Mouse (Mus musculus) forebrain, embryonic 15.5 days (tissue): Measurements from ENCODE around the gene Tspan1. TPM values are rescaled to one million over a fixed set of nuclear protein-coding genes. Genes with fewer than 3 reads are reported as not detected.
A peak's percentile ranks its signal among the peaks of the same experiment; 100 is the strongest.

Experiments
- ATAC-seq: fragments of 200-750 bp; cut with Nextera tagmentation; replicated peaks from 2 replicates; pipeline ENCODE4 v1.8.0; 2017; ENCODE audit warnings: mild to moderate bottlenecking, moderate TSS enrichment, moderate library complexity
- H3K27ac ChIP-seq: fragments of 300-500 bp; sonication (generic); replicated peaks from 2 replicates; pipeline ENCODE4 v1.5.1; 2015; ENCODE audit warnings: mild to moderate bottlenecking, inconsistent platforms
- H3K27me3 ChIP-seq: fragments of 300-500 bp; sonication (generic); 2 replicates; pipeline ENCODE4 v1.6.1; 2015; ENCODE audit warnings: inconsistent platforms
- H3K36me3 ChIP-seq: fragments of 300-500 bp; sonication (generic); 2 replicates; pipeline ENCODE4 v1.6.1; 2015; ENCODE audit warnings: mild to moderate bottlenecking, inconsistent platforms
- H3K4me1 ChIP-seq: fragments of 300-500 bp; sonication (generic); 2 replicates; pipeline ENCODE4 v1.6.1; 2015; ENCODE audit warnings: inconsistent platforms
- H3K4me2 ChIP-seq: fragments of 300-500 bp; sonication (generic); replicated peaks from 2 replicates; pipeline ENCODE4 v1.6.1; 2015; ENCODE audit warnings: mild to moderate bottlenecking, inconsistent platforms
- H3K4me3 ChIP-seq: fragments of 300-500 bp; sonication (generic); 2 replicates; pipeline ENCODE4 v1.5.1; 2015; ENCODE audit warnings: mild to moderate bottlenecking, inconsistent platforms
- H3K9ac ChIP-seq: fragments of 300-500 bp; sonication (generic); replicated peaks from 2 replicates; pipeline ENCODE4 v1.6.1; 2015; ENCODE audit warnings: mild to moderate bottlenecking, inconsistent platforms
- H3K9me3 ChIP-seq: fragments of 300-500 bp; sonication (generic); 2 replicates; pipeline ENCODE4 v1.6.1; 2016; ENCODE audit warnings: inconsistent platforms
- WGBS: fragments of 180-500 bp; shearing (Covaris S2); methylation state at CpG from one replicate; pipeline ENCODE4 v1.1.7; 2015; ENCODE audit warnings: mixed read lengths; 5-methylcytosine and 5-hydroxymethylcytosine counted together
- polyA plus RNA-seq: library from polyadenylated mRNA; unstranded; fragments of >200 nt; fragmentation: Nextera tagmentation; extraction: Ambion mirVana; gene quantifications from 2 replicates; pipeline ENCODE4 v1.2.1, GENCODE M21; 2015

Gene Tspan1
- polyA plus RNA-seq, 1 experiment from 2014 or later, result 0.28 TPM

GRCm38 (mm10) chr4:116141736-116142135 lies 25.7 kb downstream of the Tspan1 start:
- WGBS, result 84% methylated on average over 1 of the region's 1 CpGs
- Histone ChIP-seq H3K27me3 (no peaks in the 10 kb centered on the region), H3K36me3 (no peaks in the 10 kb centered on the region), H3K4me1 (peaks cover 18% of the 10 kb centered on the region), H3K4me3 (no peak overlapping the region), H3K9me3 (no peaks in the 10 kb centered on the region), H3K9ac (no peak overlapping the region), H3K4me2 (no peak overlapping the region), H3K27ac (no peak overlapping the region)
- ATAC-seq, result no peak

- Histone ChIP-seq H3K9ac (no peak overlapping the region), H3K4me3 (no peak overlapping the region), H3K4me1 (peaks cover 18% of the 10 kb centered on the region), H3K36me3 (no peaks in the 10 kb centered on the region), H3K27ac (no peak overlapping the region), H3K9me3 (no peaks in the 10 kb centered on the region), H3K4me2 (no peak overlapping the region), H3K27me3 (no peaks in the 10 kb centered on the region)
- 85% methylated on average over 7 of the region's 7 CpGs for WGBS
- ATAC-seq, result no peak
Measured at GRCm38 (mm10) chr4:116140801-116141574, 26.4 kb downstream of the Tspan1 start.

DNA sequence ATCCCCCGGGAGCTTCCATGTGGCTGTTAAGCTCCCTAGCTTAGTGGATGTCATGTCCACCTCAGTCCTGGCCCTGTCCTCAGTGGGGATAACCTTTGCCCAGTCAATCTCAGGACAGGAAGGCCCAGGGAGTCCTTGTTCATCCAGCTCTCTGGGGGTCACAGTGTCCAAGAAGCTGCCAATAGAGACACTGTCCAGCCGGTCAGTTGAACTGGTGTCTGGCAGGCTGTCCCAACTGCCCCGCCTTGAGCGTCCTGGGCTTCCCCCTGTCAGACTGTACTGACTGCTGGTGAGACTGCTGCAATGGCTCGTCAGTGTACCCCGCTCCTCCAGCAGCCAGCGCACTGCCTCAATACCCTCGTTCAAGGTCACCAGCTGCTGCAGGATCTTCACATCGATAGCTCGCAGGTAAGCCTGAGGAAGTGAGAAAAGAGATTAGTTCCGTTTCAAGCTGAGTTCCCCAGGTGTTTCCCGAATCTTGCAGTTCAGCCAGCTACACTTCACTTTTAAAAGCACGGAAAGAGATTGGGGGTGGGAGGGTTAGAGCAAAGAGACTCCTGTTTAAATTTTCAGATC lies 29.9 kb downstream of the Tspan1 start:
- H3K4me2 ChIP-seq, result no peak overlapping the region
- 55% methylated on average over 13 of the region's 13 CpGs for WGBS
- H3K4me1 ChIP-seq, result no peaks in the 10 kb centered on the region
- no peak overlapping the region for H3K9ac ChIP-seq
- no peaks in the 10 kb centered on the region for H3K9me3 ChIP-seq
- H3K27ac ChIP-seq, result no peak overlapping the region
- H3K36me3 ChIP-seq, result no peaks in the 10 kb centered on the region
- no peak overlapping the region for H3K4me3 ChIP-seq
- ATAC-seq, result no peak
- H3K27me3 ChIP-seq, result no peaks in the 10 kb centered on the region

DNA sequence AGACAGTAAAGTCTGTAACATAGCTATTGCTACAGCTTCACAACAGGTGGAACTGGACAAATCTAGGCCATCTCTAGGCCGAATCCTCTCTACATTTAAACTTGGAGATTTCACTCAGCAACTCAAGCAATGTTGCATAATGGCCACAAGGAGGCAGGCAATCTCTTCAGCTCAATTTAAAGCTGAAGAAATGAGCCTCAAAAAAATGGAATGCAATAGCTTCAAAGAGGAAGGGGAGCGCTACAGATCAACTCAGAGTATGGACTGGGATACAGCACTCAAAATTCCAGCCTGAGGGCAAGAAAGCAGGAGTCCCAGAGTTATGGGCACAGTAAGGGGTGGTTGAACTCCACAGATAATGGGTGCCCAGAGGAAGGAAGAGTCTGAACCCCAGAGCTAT lies 32.4 kb downstream of the Tspan1 start:
- no peak overlapping the region for H3K27ac ChIP-seq
- H3K36me3 ChIP-seq, result no peaks in the 10 kb centered on the region
- no peaks in the 10 kb centered on the region for H3K27me3 ChIP-seq
- ATAC-seq, result 0 out of 2 replicates have a peak, but pooled peaks have one; percentile 41
- H3K4me1 ChIP-seq, result no peaks in the 10 kb centered on the region
- H3K4me2 ChIP-seq, result no peak overlapping the region
- WGBS, result 32% methylated on average over 2 of the region's 2 CpGs
- H3K9ac ChIP-seq, result no peak overlapping the region
- H3K9me3 ChIP-seq, result no peaks in the 10 kb centered on the region
- H3K4me3 ChIP-seq, result no peak overlapping the region

- ATAC-seq, result no peak
- Histone ChIP-seq H3K9ac (no peak overlapping the region), H3K4me2 (no peak overlapping the region)
Measured at GRCm38 (mm10) chr4:116133126-116133525, 34.3 kb downstream of the Tspan1 start.

DNA sequence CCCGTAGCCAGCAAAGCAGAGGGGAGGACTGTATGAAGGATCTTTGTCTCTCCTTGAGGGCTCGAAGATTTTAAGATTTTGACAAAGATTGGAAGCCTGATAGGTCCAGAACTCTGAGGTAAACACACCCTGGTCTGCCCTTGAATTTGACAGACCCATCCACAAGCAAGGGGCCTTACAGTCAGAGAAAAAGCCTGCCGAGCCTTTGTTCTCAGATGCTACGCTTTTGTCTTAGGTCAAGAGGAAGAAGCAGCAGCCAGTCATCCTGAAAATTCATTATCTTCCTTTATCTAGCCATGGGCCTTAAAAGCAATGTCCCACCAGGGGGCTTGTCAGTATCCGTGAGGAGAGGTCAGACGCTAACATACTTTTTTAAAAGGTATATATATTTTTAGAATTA lies 39.4 kb downstream of the Tspan1 start:
- H3K27me3 ChIP-seq, result no peaks in the 10 kb centered on the region
- WGBS, result 75% methylated on average over 6 of the region's 6 CpGs
- no peaks in the 10 kb centered on the region for H3K9me3 ChIP-seq
- H3K4me1 ChIP-seq, result peaks cover 17% of the 10 kb centered on the region
- no peak overlapping the region for H3K4me2 ChIP-seq
- ATAC-seq, result no peak
- H3K27ac ChIP-seq, result no peak overlapping the region
- no peak overlapping the region for H3K4me3 ChIP-seq
- H3K9ac ChIP-seq, result no peak overlapping the region
- H3K36me3 ChIP-seq, result no peaks in the 10 kb centered on the region

More at GRCm38 (mm10) chr4:116133126-116133525, 34.3 kb downstream of the Tspan1 start:
- Histone ChIP-seq H3K9me3 (no peaks in the 10 kb centered on the region), H3K36me3 (no peaks in the 10 kb centered on the region), H3K4me1 (no peaks in the 10 kb centered on the region), H3K27ac (no peak overlapping the region), H3K4me3 (no peak overlapping the region), H3K27me3 (no peaks in the 10 kb centered on the region)
- 93% methylated on average over 4 of the region's 4 CpGs for WGBS

GRCm38 (mm10) chr4:116125803-116126386 lies 41.5 kb downstream of the Tspan1 start:
- Histone ChIP-seq H3K27me3 (no peaks in the 10 kb centered on the region), H3K9ac (no peak overlapping the region), H3K9me3 (no peaks in the 10 kb centered on the region), H3K4me2 (no peak overlapping the region), H3K4me3 (no peak overlapping the region), H3K36me3 (no peaks in the 10 kb centered on the region), H3K27ac (no peak overlapping the region), H3K4me1 (peaks cover 24% of the 10 kb centered on the region)
- no peak for ATAC-seq
- WGBS, result 95% methylated on average over 4 of the region's 4 CpGs

- Histone ChIP-seq H3K4me3 (peak within 1 kb of the TSS; percentile 71), H3K4me1 (peaks cover 24% of the 10 kb centered on the region), H3K36me3 (0 out of 2 replicates have a peak, but pooled peaks cover under 1% of the 10 kb centered on the region), H3K4me2 (peak within 1 kb of the TSS; percentile 59), H3K9me3 (no peaks in the 10 kb centered on the region), H3K27me3 (no peaks in the 10 kb centered on the region), H3K27ac (peak within 1 kb of the TSS; percentile 76), H3K9ac (peak within 1 kb of the TSS; percentile 60)
- WGBS, result 2% methylated on average over 24 of the region's 24 CpGs
- ATAC-seq, result peak; percentile 98
Measured at GRCm38 (mm10) chr4:116123602-116124519, 43.5 kb downstream of the Tspan1 start, which contains the start of the genes Rad54l and Pomgnt1. TSS of gene Rad54l (minus strand) at chr4:116123690. TSS of gene Pomgnt1 (plus strand) at chr4:116123840.

DNA sequence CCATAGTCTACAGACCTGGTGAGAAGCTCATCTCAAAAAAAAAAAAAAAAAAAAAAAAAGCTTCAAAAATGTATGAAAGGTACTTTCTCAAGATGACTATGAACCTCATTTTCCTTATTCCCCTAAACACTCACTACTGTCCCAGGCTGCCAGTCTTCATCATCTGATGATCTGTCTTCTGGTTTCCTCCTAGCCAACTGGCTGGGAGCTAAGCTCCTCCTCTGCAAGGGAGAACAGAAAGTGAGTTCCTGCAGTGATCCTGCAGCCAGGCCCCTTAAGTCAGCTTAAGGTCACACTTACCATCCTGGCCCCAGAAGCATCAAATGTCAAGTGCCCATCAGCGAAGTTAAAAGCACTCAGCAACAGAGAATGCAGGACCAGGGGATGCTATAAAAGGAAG lies 44.6 kb downstream of the Tspan1 start:
- Histone ChIP-seq H3K27me3 (no peaks in the 10 kb centered on the region), H3K36me3 (0 out of 2 replicates have a peak, but pooled peaks cover 3% of the 10 kb centered on the region), H3K9ac (peak overlapping the region; percentile 60), H3K4me3 (peak overlapping the region; percentile 71), H3K4me1 (peaks cover 24% of the 10 kb centered on the region), H3K27ac (no peak overlapping the region), H3K9me3 (no peaks in the 10 kb centered on the region), H3K4me2 (peak overlapping the region; percentile 59)
- ATAC-seq, result no peak
- WGBS, result 3% methylated on average over 1 of the region's 1 CpGs
